Mouse (Mus musculus) ES-CJ7 (cell line): ENCODE measurements at regions not wholly inside any gene's neighbourhood (a gene's known extent, or its start where the extent isn't known, plus 50 kb on each side); places are given as distances from the start of the nearest gene placed in this dataset.
A peak's percentile ranks its signal among the peaks of the same experiment; 100 is the strongest.

Source experiments
- DNase-seq: peaks from one replicate; pipeline ENCODE4 v3.0.0; 2011; ENCODE audit warnings: low read depth, low spot score

DNA sequence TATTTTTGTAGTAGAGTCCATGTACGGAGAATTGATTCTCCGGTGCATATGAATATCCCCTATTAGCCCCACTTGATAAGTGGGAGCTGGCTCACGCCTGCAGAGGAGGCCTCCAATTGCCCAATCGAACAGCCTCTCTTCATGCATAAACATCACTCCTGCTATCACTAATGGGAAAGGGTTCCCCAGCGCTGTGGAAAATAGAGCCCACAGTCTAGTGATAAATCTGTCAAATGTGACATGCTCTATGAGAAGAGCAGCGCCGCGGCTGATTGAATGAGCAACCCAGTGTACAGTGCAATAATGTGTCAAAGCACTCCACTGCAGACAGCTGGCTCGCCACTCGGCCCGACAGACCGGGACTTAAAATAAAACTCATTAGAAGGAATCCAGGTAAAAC is 182.8 kb upstream of the Id4 start:
- DNase-seq = no peak

GRCm38 (mm10) chr13:48083294-48083693 is 177.7 kb upstream of the Id4 start:
- DNase-seq = no peak

GRCm38 (mm10) chr13:48083807-48084206 is 177.2 kb upstream of the Id4 start:
- no peak for DNase-seq

GRCm38 (mm10) chr13:48094275-48095035 is 166.6 kb upstream of the Id4 start:
- DNase-seq = no peak

DNA sequence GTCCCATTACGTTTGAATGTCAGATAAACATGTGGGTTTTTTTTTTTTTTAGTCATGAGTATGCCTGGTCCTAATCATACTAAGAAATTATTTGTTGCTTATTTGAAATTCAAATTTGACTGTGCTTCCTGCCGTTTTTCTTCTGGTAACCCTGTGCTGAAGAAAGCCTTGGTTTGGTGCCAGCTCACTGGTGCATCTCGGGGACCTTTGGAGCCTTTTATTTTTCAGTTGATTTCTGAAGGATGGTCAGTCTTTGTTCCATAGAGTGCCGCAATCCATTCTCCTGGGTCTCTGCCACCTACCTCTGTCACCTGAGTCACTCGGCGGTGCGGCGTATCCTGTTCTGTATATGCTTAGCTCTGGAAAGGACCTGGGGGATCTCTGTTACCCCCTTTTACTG is 158.9 kb upstream of the Id4 start:
- DNase-seq = no peak

DNA sequence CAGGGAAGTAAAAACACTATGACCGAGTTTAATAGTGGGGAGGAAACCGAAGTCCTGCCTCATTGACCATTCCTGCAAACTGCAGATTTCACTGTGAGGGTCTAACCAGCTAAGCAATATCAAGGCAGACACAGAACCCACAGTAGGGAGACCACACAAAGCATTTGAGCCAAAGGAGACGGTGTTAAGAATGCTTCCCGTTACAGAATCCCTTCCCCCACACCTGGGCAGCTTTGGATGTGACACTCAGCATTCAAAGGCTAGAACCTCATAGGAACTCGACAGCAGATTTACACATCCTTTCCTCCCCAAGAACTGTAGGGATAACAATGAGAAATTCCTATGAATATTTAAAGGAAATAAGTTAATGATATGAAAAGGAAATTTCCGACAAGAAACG is 158.5 kb upstream of the Id4 start:
- DNase-seq = no peak

DNA sequence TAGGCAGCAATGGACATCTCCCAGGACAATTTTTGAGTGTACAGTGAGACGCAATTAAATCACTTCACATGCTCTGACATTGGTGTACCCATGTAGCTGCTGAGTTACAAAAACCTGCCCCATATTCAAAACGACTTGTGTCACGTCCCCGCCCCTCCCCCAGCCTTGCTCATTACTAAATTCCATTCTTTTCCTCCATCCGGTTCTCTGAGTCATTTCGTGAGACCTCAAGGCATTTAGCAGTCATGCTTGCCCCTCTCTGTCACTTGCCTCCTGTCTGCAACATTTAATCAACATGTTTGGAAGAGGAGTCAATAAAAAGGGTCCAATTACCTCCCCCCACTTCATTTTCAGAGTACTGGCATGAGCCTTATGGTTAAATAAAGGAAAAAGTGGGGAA is 156.3 kb upstream of the Id4 start:
- DNase-seq = no peak

GRCm38 (mm10) chr13:48106946-48107345 is 154.1 kb upstream of the Id4 start:
- DNase-seq = no peak

DNA sequence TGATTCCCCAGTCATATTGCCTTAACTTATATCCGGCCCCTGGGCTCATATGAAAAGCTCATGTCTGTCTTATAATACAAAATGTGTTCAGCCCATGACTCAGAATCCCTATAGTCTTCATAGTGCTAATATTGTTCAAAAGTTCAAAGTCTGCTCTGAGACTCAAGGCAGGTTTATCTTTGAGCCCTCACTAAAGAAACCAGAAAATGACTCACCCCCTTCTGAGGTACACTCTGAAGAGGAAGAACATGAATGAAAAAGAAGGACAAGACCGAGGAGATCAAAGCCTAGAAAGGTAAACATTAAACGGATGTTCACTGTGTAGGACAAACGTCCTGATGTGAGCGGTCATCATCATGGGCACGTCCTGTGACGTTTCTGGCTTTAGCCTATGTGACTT is 145.1 kb upstream of the Id4 start:
- no peak for DNase-seq

GRCm38 (mm10) chr13:48126582-48126981 is 134.4 kb upstream of the Id4 start:
- peak; percentile 21 for DNase-seq

DNA sequence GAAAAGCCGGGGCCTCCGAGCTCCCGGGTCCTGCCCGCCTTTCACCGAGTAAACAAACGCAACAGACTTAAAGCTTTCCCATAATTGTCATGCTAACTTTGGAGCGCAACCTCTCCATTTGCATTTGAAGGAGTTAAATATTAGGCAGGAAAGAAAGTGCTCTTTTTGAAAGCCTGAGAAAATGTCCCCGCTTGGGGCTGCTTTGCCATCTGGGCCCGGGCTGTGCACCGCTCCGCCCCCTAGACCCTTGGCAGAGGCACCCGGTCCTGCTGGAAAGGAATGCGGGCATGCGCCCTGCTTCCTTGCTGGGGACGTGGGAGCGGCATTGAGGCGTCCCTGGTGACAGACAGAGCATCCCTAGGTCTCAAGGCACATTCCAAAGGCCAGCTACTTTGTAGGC is 130.3 kb upstream of the Id4 start:
- peak; percentile 88 for DNase-seq

DNA sequence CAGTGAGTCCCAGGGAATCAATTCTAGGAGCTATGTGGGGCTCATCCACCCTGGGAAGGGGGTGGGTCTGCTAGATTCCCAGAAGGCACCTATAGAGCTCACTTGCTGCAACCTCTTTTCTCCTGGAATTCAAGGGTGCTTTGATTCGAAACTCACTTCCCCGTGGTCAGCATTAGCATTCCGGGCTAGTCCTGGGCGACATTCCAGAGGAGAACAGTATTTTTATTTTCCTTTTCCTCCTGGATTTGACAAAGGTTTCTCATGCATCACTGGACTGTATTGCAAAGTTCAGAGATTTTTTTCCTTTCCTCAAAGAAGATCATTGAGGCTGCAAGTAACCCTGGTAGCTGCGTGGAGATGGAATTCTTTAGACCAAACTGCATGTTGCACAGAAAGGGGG is 129.3 kb upstream of the Id4 start:
- DNase-seq = no peak

GRCm38 (mm10) chr13:48145976-48146375 is 115.1 kb upstream of the Id4 start:
- no peak for DNase-seq

- DNase-seq = peak; percentile 54
These were observed 114.0 kb upstream of the Id4 start for GRCm38 (mm10) chr13:48147061-48147460.

GRCm38 (mm10) chr13:48153248-48153647 is 107.8 kb upstream of the Id4 start:
- DNase-seq = no peak

- no peak for DNase-seq
These were observed 107.2 kb upstream of the Id4 start for GRCm38 (mm10) chr13:48153684-48154413.

GRCm38 (mm10) chr13:48154414-48155105 is 106.5 kb upstream of the Id4 start:
- DNase-seq = no peak

GRCm38 (mm10) chr13:48159020-48159910 is 101.8 kb upstream of the Id4 start:
- peak; percentile 63 for DNase-seq

DNA sequence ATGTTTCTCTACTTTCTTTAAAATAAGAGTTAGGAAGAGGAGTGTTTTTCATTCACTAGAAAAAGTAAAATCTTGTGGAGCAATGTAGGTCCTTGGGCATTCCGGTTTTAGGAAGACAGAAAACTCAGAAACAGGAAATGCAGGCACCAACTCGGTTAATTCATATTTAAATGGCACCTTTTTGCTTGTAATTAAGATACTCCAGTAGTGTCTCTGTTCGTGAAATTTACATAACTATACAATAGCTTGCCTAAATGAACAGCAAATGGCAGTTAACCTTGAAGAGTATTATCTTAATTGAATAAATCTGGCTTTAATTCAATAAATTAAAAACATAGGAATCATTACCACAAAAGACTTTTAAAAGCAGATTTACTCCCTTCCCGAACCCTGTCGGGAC is 100.9 kb upstream of the Id4 start:
- peak; percentile 60 for DNase-seq

DNA sequence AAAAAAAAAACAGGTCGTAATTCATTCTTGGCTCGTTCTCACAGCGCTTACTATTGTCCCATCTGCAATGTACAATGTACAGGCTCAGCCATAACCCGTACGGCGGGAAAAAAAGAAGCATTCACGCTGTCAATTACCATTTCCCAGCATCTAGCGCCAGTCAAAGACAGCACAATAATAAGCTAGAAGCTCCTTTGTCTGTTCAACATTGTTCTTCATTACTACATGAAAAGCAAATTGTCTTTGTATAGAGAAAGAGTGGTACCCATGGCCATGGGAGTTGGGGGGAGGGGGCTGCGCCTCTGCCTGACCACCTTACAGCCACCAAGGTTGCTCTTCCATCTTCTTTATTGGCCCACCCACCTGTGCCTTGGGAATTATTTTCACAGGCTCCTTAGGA is 99.7 kb upstream of the Id4 start:
- DNase-seq = no peak

- DNase-seq = peak; percentile 75
These were observed 96.4 kb upstream of the Id4 start for GRCm38 (mm10) chr13:48164586-48164985.

GRCm38 (mm10) chr13:48165838-48166237 is 95.2 kb upstream of the Id4 start:
- no peak for DNase-seq
